Mouse (Mus musculus): ENCODE measurements around the gene Fhit. TPM values are rescaled to one million over a fixed set of nuclear protein-coding genes. Genes with fewer than 3 reads are reported as not detected.

The Fhit gene
- total RNA-seq, 2 experiments from 2014 or later: 0.62 to 10.4 TPM

DNA sequence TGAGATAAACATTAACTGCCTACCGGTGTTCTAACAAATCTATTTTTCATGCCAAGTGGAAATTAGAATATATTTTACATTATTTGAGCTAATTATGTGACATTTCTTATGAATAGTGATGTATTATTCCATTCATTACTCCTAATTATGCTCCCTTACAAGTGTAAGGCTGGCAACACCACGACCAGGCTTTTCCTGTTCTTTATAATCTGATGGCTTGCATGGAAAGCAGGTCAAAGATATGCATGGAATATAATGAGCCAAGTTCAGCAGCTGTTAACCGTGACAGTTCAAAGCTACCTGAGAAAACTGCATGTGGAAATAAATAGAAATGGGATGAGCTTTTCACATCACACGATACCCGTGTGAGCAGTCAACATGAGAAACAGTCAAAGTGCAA, 746.8 kb downstream of the Fhit start:
- ATAC-seq (replicated peaks; ENCODE audit: poor library complexity, severe bottlenecking): no peak

GRCm38 (mm10) chr14:10409306-10409962, 752.4 kb downstream of the Fhit start:
- ATAC-seq (replicated peaks; ENCODE audit: poor library complexity, severe bottlenecking): no peak

GRCm38 (mm10) chr14:10405346-10405745, 756.5 kb downstream of the Fhit start:
- no peak for ATAC-seq (replicated peaks; ENCODE audit: poor library complexity, severe bottlenecking)

- peak; percentile 97 for ATAC-seq (replicated peaks; ENCODE audit: poor library complexity, severe bottlenecking)
Observed at GRCm38 (mm10) chr14:10367783-10368680, 793.8 kb downstream of the Fhit start.

- peak; percentile 60 for ATAC-seq (replicated peaks; ENCODE audit: poor library complexity, severe bottlenecking)
Observed at GRCm38 (mm10) chr14:10366808-10367207, 795.0 kb downstream of the Fhit start.

- no peak for ATAC-seq (replicated peaks; ENCODE audit: poor library complexity, severe bottlenecking)
Observed at GRCm38 (mm10) chr14:10364281-10364680, 797.6 kb downstream of the Fhit start.

- ATAC-seq (replicated peaks; ENCODE audit: poor library complexity, severe bottlenecking): no peak
Observed at GRCm38 (mm10) chr14:10363306-10363705, 798.5 kb downstream of the Fhit start.

GRCm38 (mm10) chr14:10345905-10346304, 815.9 kb downstream of the Fhit start:
- no peak for ATAC-seq (replicated peaks; ENCODE audit: poor library complexity, severe bottlenecking)

- ATAC-seq (replicated peaks; ENCODE audit: poor library complexity, severe bottlenecking): no peak
Observed at GRCm38 (mm10) chr14:10344064-10344463, 817.8 kb downstream of the Fhit start.

DNA sequence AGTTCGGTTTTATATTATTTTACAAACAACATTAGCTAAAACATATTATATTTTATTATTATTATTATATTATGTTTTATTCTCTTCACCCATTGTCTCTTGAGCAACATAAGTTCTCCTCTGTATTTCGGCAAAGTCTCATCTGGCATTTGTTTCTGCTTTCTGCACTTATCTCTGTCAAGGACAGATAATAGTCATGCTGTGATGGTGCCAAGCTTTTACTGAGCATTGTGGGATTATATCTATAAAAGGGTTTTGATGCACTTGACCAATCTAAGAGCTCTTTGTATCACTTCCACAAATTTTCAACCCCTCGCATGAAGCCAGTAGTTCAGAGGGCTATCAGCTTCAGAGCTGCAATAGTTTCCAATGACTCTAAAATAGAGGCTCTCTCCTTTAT, 845.1 kb downstream of the Fhit start:
- ATAC-seq (replicated peaks; ENCODE audit: poor library complexity, severe bottlenecking): no peak

DNA sequence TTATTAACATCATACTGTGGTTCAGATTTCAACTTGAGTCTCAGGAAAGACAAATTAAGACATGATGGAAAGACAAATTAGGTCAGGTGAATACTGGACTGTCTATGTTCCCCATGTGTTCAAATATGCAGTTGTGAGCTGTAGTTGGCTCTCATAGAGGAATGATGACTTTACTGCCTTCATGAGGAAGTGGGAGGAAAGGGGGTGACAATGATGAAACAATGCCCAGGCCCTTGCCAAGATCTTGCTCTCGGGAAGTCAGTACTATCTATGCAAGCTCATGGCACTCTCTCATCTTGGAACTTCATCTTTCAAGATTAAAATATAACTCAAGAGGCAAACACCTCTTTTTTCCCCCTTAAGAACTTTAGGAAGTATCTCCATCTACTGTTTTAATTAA, 849.6 kb downstream of the Fhit start:
- ATAC-seq (replicated peaks; ENCODE audit: poor library complexity, severe bottlenecking): peak; percentile 84

DNA sequence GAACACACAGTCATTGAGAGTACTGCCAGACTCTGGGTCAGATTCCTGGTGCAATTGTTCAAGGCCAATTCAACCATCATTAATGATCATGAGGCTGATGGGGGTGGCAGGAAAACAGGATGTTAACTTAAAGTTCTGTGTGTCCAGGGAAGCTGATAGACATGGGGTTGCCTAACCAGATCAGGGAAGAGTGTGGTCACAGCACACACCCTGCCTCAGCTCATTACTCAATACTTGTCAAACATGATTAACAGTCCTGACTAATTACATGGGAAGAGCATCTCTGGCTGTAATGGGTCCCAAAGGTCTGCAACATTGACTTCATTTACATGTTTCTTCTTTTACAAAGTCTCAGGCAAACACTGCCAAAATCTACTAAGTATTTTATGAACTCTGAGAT, 856.5 kb downstream of the Fhit start:
- ATAC-seq (replicated peaks; ENCODE audit: poor library complexity, severe bottlenecking): peak; percentile 100

DNA sequence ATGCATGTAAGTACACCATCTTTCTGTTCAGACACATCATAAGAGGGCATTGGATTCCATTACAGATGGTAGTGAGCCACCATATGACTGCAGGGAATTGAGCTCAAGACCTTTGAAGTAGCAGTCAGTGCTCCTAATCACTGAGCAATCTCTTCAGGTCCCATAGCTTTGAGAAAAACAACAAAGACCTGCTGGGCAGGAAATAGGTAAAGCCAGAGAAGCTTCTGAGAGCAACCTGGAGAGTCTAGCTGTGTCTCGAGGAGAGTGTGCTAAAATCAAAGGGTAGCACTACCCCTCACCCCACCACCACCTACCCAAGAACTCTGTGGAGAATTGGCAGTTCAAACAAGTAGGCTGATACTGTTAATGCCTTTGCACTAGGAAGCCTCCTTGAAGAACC, 860.3 kb downstream of the Fhit start:
- no peak for ATAC-seq (replicated peaks; ENCODE audit: poor library complexity, severe bottlenecking)

GRCm38 (mm10) chr14:10300914-10301313, 860.9 kb downstream of the Fhit start:
- no peak for ATAC-seq (replicated peaks; ENCODE audit: poor library complexity, severe bottlenecking)

DNA sequence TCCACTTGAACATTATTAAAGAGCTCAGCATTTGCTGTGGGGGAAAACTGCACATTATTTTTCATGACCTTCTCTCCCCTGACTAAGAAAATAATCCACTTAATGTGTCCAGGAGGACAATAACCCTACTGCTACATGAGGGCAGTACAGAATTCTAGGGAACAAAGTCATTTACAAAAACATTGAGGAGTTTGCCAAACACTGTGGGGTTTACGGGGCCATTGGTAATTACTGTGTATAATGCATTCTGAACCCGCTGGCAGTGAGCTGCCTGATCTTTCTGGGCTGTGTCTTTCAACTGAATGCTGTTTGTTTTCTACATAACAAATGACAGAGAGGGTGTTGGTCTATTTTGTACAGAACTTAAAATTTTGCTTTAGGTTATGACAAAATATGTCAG, 862.8 kb downstream of the Fhit start:
- ATAC-seq (replicated peaks; ENCODE audit: poor library complexity, severe bottlenecking): no peak

DNA sequence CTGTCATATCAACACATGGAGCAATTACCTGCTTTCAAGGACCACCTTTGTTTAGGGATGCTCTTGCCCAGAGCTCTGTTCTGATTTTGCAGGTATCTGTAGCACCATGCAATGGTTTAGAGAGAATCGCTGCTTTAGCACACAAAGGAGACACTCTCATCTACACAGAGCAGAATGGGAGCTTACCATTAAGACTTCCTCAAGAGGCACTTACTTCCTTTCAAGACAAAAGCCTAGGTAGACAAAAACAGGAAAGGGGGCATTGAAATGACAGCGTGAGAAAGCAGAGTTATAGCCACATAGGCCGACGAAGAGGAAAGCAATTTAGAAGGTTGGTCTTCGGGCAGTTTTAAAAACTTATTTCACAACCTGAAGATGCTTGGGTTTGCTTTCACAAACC, 872.8 kb downstream of the Fhit start:
- ATAC-seq (replicated peaks; ENCODE audit: poor library complexity, severe bottlenecking): no peak

GRCm38 (mm10) chr14:10286027-10286426, 875.8 kb downstream of the Fhit start:
- no peak for ATAC-seq (replicated peaks; ENCODE audit: poor library complexity, severe bottlenecking)

GRCm38 (mm10) chr14:10228708-10229107, 933.1 kb downstream of the Fhit start:
- ATAC-seq (replicated peaks; ENCODE audit: poor library complexity, severe bottlenecking): no peak

DNA sequence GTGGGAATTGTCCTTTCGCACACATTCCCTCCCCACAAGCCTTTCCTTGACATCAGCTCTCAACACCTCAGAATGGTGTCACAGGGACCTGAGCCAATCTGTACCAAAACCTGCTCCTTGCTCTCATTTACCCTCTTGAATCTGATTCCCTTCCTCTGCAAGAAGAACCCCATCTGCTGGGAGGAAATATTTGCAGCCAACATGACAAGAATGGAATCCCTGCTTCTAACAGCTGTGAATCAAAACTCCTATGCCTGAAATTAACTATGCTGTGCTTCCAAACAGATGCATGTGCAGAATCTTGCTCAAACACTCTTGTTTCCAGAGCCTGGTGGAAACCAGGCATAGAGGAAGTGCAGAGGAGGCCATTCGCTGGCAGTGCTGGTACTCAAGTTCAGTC, 940.0 kb downstream of the Fhit start:
- no peak for ATAC-seq (replicated peaks; ENCODE audit: poor library complexity, severe bottlenecking)

DNA sequence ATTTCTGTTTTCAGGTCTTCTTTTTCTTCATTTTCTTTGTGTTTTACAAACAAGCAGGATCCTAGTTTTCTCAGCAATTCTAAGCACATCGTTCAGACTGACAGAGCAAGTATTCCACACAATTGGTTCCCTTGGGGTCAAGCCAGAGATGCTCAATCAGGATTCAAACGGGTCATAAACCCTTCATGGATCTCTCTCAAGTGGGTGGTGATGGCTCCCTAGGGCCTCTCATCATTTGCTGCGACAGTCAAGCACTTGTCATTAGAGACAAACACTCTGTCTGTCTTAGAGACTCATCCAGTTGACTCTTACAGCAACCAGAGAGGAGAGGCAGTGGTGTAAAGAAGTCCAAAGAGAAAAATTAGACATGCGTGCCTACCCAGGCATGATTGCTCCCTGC, 948.6 kb downstream of the Fhit start:
- no peak for ATAC-seq (replicated peaks; ENCODE audit: poor library complexity, severe bottlenecking)

GRCm38 (mm10) chr14:10211184-10211583, 950.7 kb downstream of the Fhit start:
- no peak for ATAC-seq (replicated peaks; ENCODE audit: poor library complexity, severe bottlenecking)

DNA sequence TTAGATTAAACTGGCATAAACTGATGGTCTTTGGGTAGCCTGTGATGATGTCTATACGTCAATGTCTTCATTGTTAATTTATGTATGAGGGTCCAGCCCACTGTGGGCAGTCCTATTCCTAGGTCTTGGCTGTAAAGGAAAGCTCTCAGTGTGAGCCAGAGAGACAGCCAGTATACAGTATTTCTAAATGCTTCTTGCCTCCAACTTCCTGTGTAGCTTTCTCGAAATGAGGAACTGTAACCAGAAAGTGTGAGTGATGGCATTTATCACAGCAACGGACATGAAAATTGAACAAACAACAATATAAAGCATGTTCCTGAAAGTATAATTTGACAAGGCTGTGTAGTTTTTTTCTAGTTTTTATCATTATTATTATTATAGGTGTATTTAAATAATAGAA, 952.8 kb downstream of the Fhit start:
- peak; percentile 96 for ATAC-seq (replicated peaks; ENCODE audit: poor library complexity, severe bottlenecking)
